Mouse (Mus musculus): Measurements from ENCODE around the gene Mxi1. TPM values are rescaled to one million over a fixed set of nuclear protein-coding genes. Genes with fewer than 3 reads are reported as not detected.
A peak's percentile ranks its signal among the peaks of the same experiment; 100 is the strongest.

Mxi1 gene
- polyA plus RNA-seq, 1 experiment: 14.0 TPM

DNA sequence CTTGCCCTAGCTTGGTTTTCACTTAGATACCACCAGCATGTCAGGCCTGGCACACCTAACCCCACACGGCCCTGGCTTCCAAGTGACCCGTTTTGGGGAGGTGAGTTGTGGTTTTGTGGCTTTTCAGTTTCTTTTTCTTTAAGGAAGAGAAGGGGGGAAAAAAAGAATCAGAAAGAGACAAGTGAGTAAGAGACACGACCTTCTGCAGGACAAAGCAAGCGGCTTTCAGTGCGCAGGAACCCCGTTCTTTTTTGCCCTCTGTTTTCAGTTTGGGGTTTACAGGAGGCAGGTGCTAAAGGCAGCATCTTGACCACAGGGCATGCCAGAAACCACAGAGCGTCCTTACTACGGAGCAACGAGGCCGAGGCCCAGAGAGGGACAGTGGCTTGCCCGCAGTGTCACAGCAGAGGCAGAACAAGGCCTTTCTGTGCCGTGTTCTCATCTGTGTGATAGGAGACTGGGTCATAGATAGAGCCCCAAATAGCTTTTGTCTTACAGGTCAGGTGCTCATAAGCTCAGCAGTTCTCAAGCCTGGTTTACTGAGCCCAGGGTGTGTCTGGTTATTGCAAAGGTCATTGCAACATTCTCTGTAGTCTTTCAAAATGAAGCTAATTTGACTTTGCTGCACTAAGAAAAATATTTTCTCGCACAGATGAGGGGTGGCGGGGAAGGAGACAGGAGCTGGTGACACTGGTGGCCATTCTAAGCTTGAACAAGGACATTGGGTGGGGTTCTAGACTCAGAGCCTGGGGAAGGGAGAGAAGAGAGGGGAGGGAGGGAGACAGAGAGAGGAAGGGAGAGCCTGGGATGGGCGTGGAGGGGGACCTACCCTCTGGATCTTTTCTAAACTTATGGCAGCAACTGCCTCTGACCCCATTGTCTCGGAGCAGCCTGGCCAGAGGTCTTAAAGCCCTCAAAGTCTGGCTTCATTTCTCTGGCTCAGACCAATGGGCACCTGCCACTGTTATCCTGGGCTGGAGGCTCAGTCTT, 8.1 kb downstream of the Mxi1 start:
- Histone ChIP-seq H3K4me3 (replicated peaks) (no peak overlapping the region), H3K4me1 (ENCODE audit: control insufficient read depth) (peaks cover 89% of the 10 kb centered on the region)

DNA sequence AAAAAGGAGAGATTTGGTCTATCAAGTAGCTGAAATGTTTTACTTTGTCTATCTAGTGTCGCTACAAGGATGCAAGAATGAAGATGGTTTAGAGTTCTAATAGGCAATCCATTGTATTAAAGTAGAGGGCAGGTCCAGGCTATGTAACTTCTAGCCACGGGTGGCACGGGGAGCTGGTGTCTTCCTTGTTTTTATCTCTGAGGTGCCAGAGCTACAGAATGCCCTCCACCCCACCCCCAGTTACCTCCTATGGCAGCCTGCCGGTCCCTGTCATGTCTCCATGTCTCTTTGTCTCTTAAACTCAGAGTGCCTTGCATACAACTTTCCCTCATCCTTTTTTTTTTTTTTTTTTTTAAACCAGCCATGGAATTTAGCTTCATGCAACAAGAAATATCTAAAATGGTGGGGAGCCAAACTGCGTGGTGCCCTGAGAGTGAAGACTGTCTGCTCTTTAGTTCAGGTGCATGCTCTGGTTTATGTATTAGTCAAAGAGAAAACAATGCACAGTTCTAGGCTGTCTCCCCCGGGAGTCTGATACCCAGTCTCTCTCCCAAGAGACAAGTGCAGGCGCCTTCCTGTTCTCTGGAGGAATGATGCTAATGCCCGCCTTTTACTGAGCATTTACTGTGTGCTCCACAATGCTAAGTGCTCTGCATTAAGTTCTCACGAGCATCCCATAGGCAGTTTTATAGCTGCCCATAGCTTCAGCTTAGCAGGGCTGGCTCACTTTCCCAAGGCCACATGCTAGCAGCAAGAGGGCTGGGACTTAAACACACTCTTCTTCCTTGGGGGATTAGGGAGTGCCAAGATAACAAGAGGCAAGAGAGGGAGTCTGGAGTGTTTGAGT, 10.2 kb downstream of the Mxi1 start:
- Histone ChIP-seq H3K4me1 (ENCODE audit: control insufficient read depth) (peaks cover 89% of the 10 kb centered on the region), H3K4me3 (replicated peaks) (no peak overlapping the region), H3K27me3 (ENCODE audit: control insufficient read depth) (no peaks in the 10 kb centered on the region), H3K9me3 (ENCODE audit: control insufficient read depth, low read length) (no peaks in the 10 kb centered on the region), H3K36me3 (ENCODE audit: control insufficient read depth) (peaks cover 47% of the 10 kb centered on the region)
- TF ChIP-seq GATA1 (IDR thresholded peaks at IDR 0.05; ENCODE audit: low read length) (no peak), TAL1 (IDR thresholded peaks at IDR 0.05; ENCODE audit: low read length) (no peak)

More for the DNA sequence above, 8.1 kb downstream of the Mxi1 start:
- TF ChIP-seq TAL1 (IDR thresholded peaks at IDR 0.05; ENCODE audit: low read length) (no peak), GATA1 (IDR thresholded peaks at IDR 0.05; ENCODE audit: low read length) (no peak)
- Histone ChIP-seq H3K9me3 (ENCODE audit: control insufficient read depth, low read length) (no peaks in the 10 kb centered on the region), H3K27me3 (ENCODE audit: control insufficient read depth) (no peaks in the 10 kb centered on the region), H3K36me3 (ENCODE audit: control insufficient read depth) (peaks cover 50% of the 10 kb centered on the region)

DNA sequence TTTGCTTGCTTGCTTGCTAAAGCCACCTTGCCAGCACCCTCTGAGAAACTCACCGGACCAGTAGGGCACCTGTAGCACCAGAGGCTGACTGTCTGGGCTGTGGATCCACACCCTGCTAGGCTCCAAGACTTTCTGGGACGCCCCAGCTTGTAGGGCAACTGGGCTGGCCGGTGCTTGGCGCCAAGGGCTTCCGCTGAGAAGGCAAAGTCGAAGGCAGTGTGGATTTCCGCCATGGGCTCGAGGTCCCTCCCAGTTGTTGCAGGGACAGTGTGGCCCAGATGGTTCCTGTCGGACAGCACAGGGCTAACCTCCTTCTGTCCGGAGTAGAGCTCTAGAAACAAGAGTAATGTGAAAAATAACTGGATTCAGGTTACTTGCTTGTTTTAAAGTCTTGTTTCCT, 11.0 kb downstream of the Mxi1 start:
- peaks cover 89% of the 10 kb centered on the region for H3K4me1 ChIP-seq (ENCODE audit: control insufficient read depth)
- H3K4me3 ChIP-seq (replicated peaks): no peak overlapping the region
- peaks cover 41% of the 10 kb centered on the region for H3K36me3 ChIP-seq (ENCODE audit: control insufficient read depth)
- TF ChIP-seq GATA1 (IDR thresholded peaks at IDR 0.05; ENCODE audit: low read length): no peak
- TF ChIP-seq TAL1 (IDR thresholded peaks at IDR 0.05; ENCODE audit: low read length): no peak
- H3K9me3 ChIP-seq (ENCODE audit: control insufficient read depth, low read length): no peaks in the 10 kb centered on the region
- H3K27me3 ChIP-seq (ENCODE audit: control insufficient read depth): no peaks in the 10 kb centered on the region

DNA sequence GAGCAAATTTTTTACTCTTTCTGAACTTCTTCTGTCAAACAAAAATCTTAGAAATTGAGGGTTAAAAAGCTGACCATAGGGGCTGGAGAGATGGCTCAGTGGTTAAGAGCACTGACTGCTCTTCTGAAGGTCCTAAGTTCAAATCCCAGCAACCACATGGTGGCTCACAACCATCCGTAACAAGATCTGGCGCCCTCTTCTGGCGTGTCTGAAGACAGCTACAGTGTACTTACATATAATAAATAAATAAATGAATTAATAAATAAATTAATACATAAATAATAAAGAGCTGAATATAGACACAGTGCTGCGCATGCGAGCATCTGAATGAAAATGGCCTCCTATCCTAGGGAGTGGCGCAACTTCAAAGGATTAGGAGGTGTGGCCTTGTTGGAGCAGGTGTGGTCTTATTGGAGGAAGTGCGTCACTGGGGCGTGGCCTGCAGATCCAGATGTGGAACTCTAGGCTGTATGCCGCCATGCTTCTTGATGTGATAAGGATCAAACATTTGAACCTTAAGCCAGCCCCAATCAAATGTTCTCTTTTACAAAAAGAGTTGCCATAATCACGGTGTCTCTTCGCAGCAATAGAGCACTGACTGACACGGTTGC, 12.2 kb downstream of the Mxi1 start:
- peaks cover 89% of the 10 kb centered on the region for H3K4me1 ChIP-seq (ENCODE audit: control insufficient read depth)
- TF ChIP-seq GATA1 (IDR thresholded peaks at IDR 0.05; ENCODE audit: low read length) (no peak), TAL1 (IDR thresholded peaks at IDR 0.05; ENCODE audit: low read length) (no peak)

DNA sequence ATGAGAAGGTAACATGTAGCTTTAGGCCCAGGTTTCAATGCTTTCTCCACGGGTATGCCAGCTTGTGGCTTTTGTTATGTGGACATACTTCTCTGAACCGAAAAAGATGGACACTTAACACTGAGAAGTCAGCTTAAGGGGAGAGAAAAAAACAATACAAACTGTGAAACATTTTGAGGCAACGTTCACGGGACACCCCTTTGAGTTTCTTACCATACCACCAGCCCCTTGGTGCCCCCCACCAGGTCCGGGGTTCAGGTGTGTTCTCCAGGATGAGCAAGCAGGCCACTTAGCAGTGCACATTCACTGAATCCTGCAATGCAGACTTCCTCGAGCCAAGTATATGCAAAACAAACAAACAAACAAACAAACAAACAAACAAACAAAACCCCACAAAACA, 14.5 kb downstream of the Mxi1 start:
- peaks cover 88% of the 10 kb centered on the region for H3K4me1 ChIP-seq (ENCODE audit: control insufficient read depth)
- TF ChIP-seq GATA1 (IDR thresholded peaks at IDR 0.05; ENCODE audit: low read length): no peak
- no peak for TF ChIP-seq TAL1 (IDR thresholded peaks at IDR 0.05; ENCODE audit: low read length)
- peaks cover 26% of the 10 kb centered on the region for H3K36me3 ChIP-seq (ENCODE audit: control insufficient read depth)
- peak overlapping the region; percentile 70 for H3K4me3 ChIP-seq (replicated peaks)
- H3K9me3 ChIP-seq (ENCODE audit: control insufficient read depth, low read length): no peaks in the 10 kb centered on the region
- no peaks in the 10 kb centered on the region for H3K27me3 ChIP-seq (ENCODE audit: control insufficient read depth)

More for the DNA sequence above, 12.2 kb downstream of the Mxi1 start:
- Histone ChIP-seq H3K36me3 (ENCODE audit: control insufficient read depth) (peaks cover 28% of the 10 kb centered on the region), H3K4me3 (replicated peaks) (no peak overlapping the region), H3K27me3 (ENCODE audit: control insufficient read depth) (no peaks in the 10 kb centered on the region), H3K9me3 (ENCODE audit: control insufficient read depth, low read length) (no peaks in the 10 kb centered on the region)

DNA sequence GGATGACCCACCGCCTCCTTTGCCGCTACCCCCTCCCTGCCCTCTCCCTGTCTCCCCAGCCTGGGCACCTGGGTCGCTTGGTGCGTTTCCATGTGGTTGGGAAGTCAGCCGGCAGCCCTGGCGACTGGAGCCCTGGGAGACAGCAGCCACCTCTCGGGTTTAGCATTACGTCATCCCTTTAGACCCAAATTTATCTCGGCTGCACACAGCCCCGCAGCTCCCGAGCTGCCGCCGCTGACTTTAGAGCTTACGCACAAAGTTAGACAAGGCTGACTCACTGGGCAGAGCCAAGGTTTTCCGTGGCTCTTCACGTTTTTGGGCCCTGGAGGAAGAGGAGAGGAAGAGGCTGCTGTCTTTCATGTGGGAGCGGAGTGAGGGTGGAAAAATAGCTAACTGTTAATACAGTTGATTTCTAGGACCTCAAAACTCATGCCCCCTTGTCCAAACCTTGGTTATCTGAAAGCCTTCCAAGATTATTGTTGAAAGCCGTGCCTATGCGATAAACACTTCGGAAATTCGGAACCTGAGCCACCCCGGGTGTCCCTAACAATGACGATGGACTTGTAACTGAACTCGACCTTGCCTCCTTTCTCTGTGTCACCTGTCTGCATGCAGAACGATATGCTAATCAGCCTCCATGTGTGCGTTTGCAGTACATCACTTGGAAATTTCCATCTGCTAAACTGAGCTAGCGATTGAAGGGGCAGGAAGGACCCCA, 15.4 kb downstream of the Mxi1 start:
- Histone ChIP-seq H3K4me1 (ENCODE audit: control insufficient read depth) (peaks cover 88% of the 10 kb centered on the region), H3K27me3 (ENCODE audit: control insufficient read depth) (no peaks in the 10 kb centered on the region), H3K4me3 (replicated peaks) (peak overlapping the region; percentile 70), H3K9me3 (ENCODE audit: control insufficient read depth, low read length) (no peaks in the 10 kb centered on the region), H3K36me3 (ENCODE audit: control insufficient read depth) (peaks cover 26% of the 10 kb centered on the region)
- peak; percentile 53; the same call in 2 of the 3 replicates for TF ChIP-seq TAL1 (IDR thresholded peaks at IDR 0.05; ENCODE audit: low read length)
- peak; percentile 51 for TF ChIP-seq GATA1 (IDR thresholded peaks at IDR 0.05; ENCODE audit: low read length)

DNA sequence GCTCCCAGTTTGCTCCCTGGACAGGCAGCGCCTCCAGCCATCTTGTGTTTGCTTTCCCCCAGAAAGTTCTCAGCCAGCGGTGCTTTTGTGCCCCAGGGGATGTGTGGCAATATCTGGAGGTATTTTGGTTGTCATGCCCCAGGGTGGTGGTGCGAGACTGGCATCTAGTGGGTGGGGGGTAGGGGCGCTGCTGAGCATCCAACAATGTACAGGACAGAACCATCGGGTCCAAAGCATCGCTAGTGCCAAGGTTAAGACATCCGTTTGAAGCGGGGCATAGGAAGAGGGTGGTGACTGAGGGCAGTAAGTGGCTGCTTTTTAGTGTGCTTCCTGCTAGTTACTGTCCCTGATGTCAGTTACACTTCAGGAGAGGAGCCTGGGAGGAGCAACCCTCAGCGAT, 17.8 kb downstream of the Mxi1 start:
- TF ChIP-seq TAL1 (IDR thresholded peaks at IDR 0.05; ENCODE audit: low read length): no peak
- peaks cover 88% of the 10 kb centered on the region for H3K4me1 ChIP-seq (ENCODE audit: control insufficient read depth)
- H3K9me3 ChIP-seq (ENCODE audit: control insufficient read depth, low read length): no peaks in the 10 kb centered on the region
- no peaks in the 10 kb centered on the region for H3K27me3 ChIP-seq (ENCODE audit: control insufficient read depth)
- no peak overlapping the region for H3K4me3 ChIP-seq (replicated peaks)
- H3K36me3 ChIP-seq (ENCODE audit: control insufficient read depth): peaks cover 40% of the 10 kb centered on the region

DNA sequence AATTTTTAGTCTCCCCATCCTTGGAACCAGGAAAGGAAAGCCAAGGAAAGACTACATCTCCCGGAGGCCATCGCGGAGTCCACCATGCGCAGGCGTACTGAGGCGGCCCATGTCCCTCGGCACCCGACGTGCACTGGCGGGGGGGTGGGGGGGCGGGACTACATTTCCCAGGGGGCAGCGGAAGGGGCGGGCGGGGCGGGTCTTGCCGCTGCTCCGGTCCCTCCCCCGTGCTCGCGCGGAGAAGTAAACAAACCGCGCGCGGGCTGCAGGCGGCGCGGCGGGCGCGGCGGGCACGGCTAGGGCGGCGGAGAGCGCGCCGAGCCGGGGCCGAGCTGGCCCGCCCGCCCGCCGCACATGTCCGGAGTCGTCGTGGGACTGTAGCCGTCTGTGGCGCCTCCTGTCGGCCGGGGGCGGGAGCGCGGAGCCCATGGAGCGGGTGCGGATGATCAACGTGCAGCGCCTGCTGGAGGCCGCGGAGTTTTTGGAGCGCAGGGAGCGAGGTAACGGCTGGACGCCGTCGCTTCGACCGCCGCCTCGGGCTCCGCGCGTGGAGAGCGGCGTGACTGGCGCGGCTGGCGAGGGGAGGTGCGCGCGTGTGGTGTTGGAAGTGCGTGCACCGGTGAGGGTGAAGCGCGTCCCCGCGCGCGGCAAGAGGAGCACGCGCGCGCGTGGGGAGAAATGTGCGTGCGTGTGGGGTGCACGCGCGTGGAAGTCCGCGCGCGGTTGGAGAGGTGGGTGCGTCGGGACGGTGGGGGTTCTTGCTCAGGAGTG, 19.1 kb downstream of the Mxi1 start:
- no peaks in the 10 kb centered on the region for H3K9me3 ChIP-seq (ENCODE audit: control insufficient read depth, low read length)
- no peak for TF ChIP-seq TAL1 (IDR thresholded peaks at IDR 0.05; ENCODE audit: low read length)
- TF ChIP-seq GATA1 (IDR thresholded peaks at IDR 0.05; ENCODE audit: low read length): no peak
- peaks cover 83% of the 10 kb centered on the region for H3K4me1 ChIP-seq (ENCODE audit: control insufficient read depth)
- H3K36me3 ChIP-seq (ENCODE audit: control insufficient read depth): peaks cover 40% of the 10 kb centered on the region
- H3K27me3 ChIP-seq (ENCODE audit: control insufficient read depth): no peaks in the 10 kb centered on the region
- peak overlapping the region; percentile 99 for H3K4me3 ChIP-seq (replicated peaks)

All from erythroblast, embryonic 14.5 days (primary cell).